16 mouse cellular contexts compared by ENCODE assay signal in the genomic region with DNA sequence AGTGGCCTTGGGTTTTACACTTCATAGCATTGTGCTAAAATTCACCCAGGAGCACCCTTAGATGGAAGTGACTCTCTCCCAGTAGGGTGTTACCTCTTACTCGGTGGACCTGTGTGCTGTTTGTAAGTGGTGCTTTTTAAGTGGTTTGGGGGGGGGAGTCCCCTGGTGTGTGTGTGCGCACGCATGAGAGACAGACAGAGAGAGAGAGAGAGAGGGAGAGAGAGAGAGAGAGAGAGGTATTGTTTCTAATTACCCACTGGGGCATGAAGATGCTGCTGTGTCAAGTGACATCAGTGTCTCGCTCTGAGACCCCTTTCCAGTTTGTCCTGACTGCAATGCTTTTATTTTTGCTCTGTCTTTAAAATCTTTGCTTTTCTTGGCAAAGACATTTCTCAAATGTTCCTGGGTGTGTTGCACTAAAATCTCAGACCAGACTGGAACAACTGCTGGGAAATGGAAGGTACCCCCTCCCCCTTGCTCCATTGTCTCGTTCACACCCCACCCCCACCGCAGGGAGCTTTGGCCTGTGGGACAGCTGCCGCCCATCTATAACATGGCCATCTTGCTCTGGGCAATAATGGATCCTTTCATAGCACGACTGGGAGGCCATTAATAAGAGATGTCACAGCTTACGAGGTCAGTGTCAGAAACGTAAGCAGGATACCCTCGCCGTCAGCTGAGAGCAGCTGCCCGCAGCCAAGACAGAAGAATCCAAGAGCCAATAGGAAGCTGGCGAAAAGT. TPM values are rescaled to one million over a fixed set of nuclear protein-coding genes. Genes with fewer than 3 reads are reported as not detected.
DNase-seq lines count a peak whose midpoint lies in the region; ATAC-seq and TF ChIP-seq lines count a peak whose summit lies in the region.
"Had no signal": no experiment of that assay in that cellular context is flagged by ENCODE, and none has a peak within 500 bp of the region (broad histone marks: within the 10 kb centered on the region; RNA-seq: fewer than 3 reads in every experiment).

No protein-coding gene starts in this region.

- H3K4me2 ChIP-seq in midbrain, postnatal 0 days (ENCODE audit: low read depth, low read length, poor library complexity, severe bottlenecking): no peak overlapping the region
- no peak overlapping the region for H3K4me2 ChIP-seq in embryonic facial prominence, embryonic 14.5 days (ENCODE audit: low read depth, low read length)
- no peak overlapping the region for H3K4me2 ChIP-seq in heart, embryonic 11.5 days
- H3K4me2 ChIP-seq: heart, embryonic 15.5 days; liver, embryonic 13.5 days had no signal

- no peak for TF ChIP-seq CTCF in midbrain, postnatal 0 days (IDR thresholded peaks at IDR 0.05)

- H3K27ac ChIP-seq in midbrain, embryonic 10.5 days (replicated peaks): peak overlapping the region; percentile 77
- H3K27ac ChIP-seq in midbrain, postnatal 0 days (ENCODE audit: low read depth, low read length): no peak overlapping the region
- no peak overlapping the region for H3K27ac ChIP-seq in embryonic facial prominence, embryonic 14.5 days (replicated peaks; ENCODE audit: low read depth, low read length)
- H3K27ac ChIP-seq in heart, embryonic 11.5 days (ENCODE audit: low read depth, low read length): no peak overlapping the region
- H3K27ac ChIP-seq: heart, embryonic 15.5 days; liver, embryonic 13.5 days had no signal

- H3K4me1 ChIP-seq in midbrain, embryonic 10.5 days: peaks cover 55% of the 10 kb centered on the region
- H3K4me1 ChIP-seq in midbrain, postnatal 0 days (ENCODE audit: insufficient read depth, low read length): no peaks in the 10 kb centered on the region
- peaks cover 15% of the 10 kb centered on the region for H3K4me1 ChIP-seq in embryonic facial prominence, embryonic 14.5 days (ENCODE audit: control insufficient read depth, insufficient read depth, low read length)
- H3K4me1 ChIP-seq in heart, embryonic 11.5 days (ENCODE audit: control insufficient read depth, insufficient read depth, low read length): no peaks in the 10 kb centered on the region
- H3K4me1 ChIP-seq: heart, embryonic 15.5 days; liver, embryonic 13.5 days had no signal

- no peaks in the 10 kb centered on the region for H3K9me3 ChIP-seq in midbrain, embryonic 10.5 days (replicated peaks)
- no peaks in the 10 kb centered on the region for H3K9me3 ChIP-seq in midbrain, postnatal 0 days (ENCODE audit: low read length)
- no peaks in the 10 kb centered on the region for H3K9me3 ChIP-seq in embryonic facial prominence, embryonic 14.5 days (ENCODE audit: control insufficient read depth, low read length)
- H3K9me3 ChIP-seq in heart, embryonic 11.5 days (replicated peaks; ENCODE audit: control insufficient read depth, low read length): no peaks in the 10 kb centered on the region
- H3K9me3 ChIP-seq: heart, embryonic 15.5 days; liver, embryonic 13.5 days had no signal

- no peak for ATAC-seq in midbrain, postnatal 0 days (ENCODE audit: low FRiP score)
- ATAC-seq in embryonic facial prominence, embryonic 14.5 days (ENCODE audit: low read depth): peak; percentile 62; the same call in 1 of the 2 replicates
- no peak for ATAC-seq in heart, embryonic 11.5 days (replicated peaks; ENCODE audit: insufficient number of reproducible peaks, low FRiP score, low TSS enrichment)
- ATAC-seq: intestine, postnatal 0 days; Patski had no signal

- DNase-seq in midbrain, embryonic 10.5 days (ENCODE audit: low spot score): no peak
- DNase-seq in midbrain, postnatal 0 days (ENCODE audit: low spot score): no peak
- peak; percentile 57 for DNase-seq in embryonic facial prominence, embryonic 14.5 days (ENCODE audit: low spot score)
- DNase-seq in mesoderm, embryonic 11.5 days (ENCODE audit: low read depth, low spot score): peak; percentile 85
- no peak for DNase-seq in adrenal gland, postnatal 36 days
- DNase-seq in layer of hippocampus, adult 18-20 months (ENCODE audit: low spot score in 2 of 2): no peak
- DNase-seq: cerebellum, postnatal 36 days; liver, embryonic 13.5 days; lung, postnatal 14 days; spleen, adult 18-20 months had no signal

- H3K9ac ChIP-seq in midbrain, postnatal 0 days (replicated peaks; ENCODE audit: low read length, poor library complexity, severe bottlenecking): no peak overlapping the region
- H3K9ac ChIP-seq in embryonic facial prominence, embryonic 14.5 days (ENCODE audit: low read depth, low read length): no peak overlapping the region
- no peak overlapping the region for H3K9ac ChIP-seq in heart, embryonic 11.5 days (ENCODE audit: low read depth, low read length)
- H3K9ac ChIP-seq: heart, embryonic 15.5 days; liver, embryonic 13.5 days had no signal

- no peak overlapping the region for H3K4me3 ChIP-seq in midbrain, embryonic 10.5 days
- no peak overlapping the region for H3K4me3 ChIP-seq in midbrain, postnatal 0 days (ENCODE audit: low read depth, low read length)
- H3K4me3 ChIP-seq in embryonic facial prominence, embryonic 14.5 days (ENCODE audit: low read depth, low read length): no peak overlapping the region
- no peak overlapping the region for H3K4me3 ChIP-seq in heart, embryonic 11.5 days (ENCODE audit: low read depth, low read length)
- H3K4me3 ChIP-seq: erythroblast, embryonic 14.5 days; heart, embryonic 15.5 days; liver, embryonic 13.5 days; myocyte had no signal

- H3K36me3 ChIP-seq in midbrain, embryonic 10.5 days: no peaks in the 10 kb centered on the region
- no peaks in the 10 kb centered on the region for H3K36me3 ChIP-seq in midbrain, postnatal 0 days (ENCODE audit: insufficient read depth, low read length)
- H3K36me3 ChIP-seq in embryonic facial prominence, embryonic 14.5 days (ENCODE audit: control insufficient read depth, insufficient read depth, low read length): no peaks in the 10 kb centered on the region
- H3K36me3 ChIP-seq in heart, embryonic 11.5 days (ENCODE audit: control insufficient read depth, insufficient read depth, low read length): no peaks in the 10 kb centered on the region
- H3K36me3 ChIP-seq: heart, embryonic 15.5 days; liver, embryonic 13.5 days had no signal

- WGBS in midbrain, embryonic 10.5 days: 54% methylated on average over 14 of the region's 14 CpGs
- WGBS in midbrain, postnatal 0 days: 22% methylated on average over 14 of the region's 14 CpGs
- WGBS in embryonic facial prominence, embryonic 14.5 days: 40% methylated on average over 14 of the region's 14 CpGs
- 54% methylated on average over 14 of the region's 14 CpGs for WGBS in heart, embryonic 11.5 days (ENCODE audit: insufficient replicate concordance)

- peaks cover 10% of the 10 kb centered on the region; the same call in 1 of the 2 replicates for H3K27me3 ChIP-seq in midbrain, embryonic 10.5 days (ENCODE audit: low read depth, poor library complexity, severe bottlenecking)
- no peaks in the 10 kb centered on the region for H3K27me3 ChIP-seq in midbrain, postnatal 0 days (ENCODE audit: insufficient read depth, low read length)
- H3K27me3 ChIP-seq in embryonic facial prominence, embryonic 14.5 days (replicated peaks; ENCODE audit: control insufficient read depth, insufficient read depth, low read length): no peaks in the 10 kb centered on the region
- no peaks in the 10 kb centered on the region; the same call in 1 of the 2 replicates for H3K27me3 ChIP-seq in heart, embryonic 11.5 days (ENCODE audit: control insufficient read depth, insufficient read depth, low read length)
- H3K27me3 ChIP-seq: liver, embryonic 13.5 days had no signal

RNA-seq across cellular contexts. Expression of a gene that starts 10.6 kb away (rescaled TPM):
- polyA plus RNA-seq in midbrain, embryonic 10.5 days (2016; fragmentation: Nextera tagmentation; extraction: Ambion mirVana): 107 and 159 TPM in 2 replicates
- total RNA-seq in midbrain, postnatal 0 days (2014; rRNA removed): 172 and 180 TPM in 2 replicates
- 164 and 167 TPM in 2 replicates for polyA plus RNA-seq in midbrain, postnatal 0 days (2015; fragmentation: Nextera tagmentation; extraction: Ambion mirVana)
- 19.8 and 28.3 TPM in 2 replicates for polyA plus RNA-seq in embryonic facial prominence, embryonic 14.5 days (2014; fragmentation: Nextera tagmentation; extraction: Ambion mirVana)
- 1 to 10 TPM in 1 of 2 experiments, under 1 TPM in 1; 0.83 to 2.2 TPM for total RNA-seq in adrenal gland, postnatal 36 days (2021)
- polyA plus RNA-seq in heart, embryonic 11.5 days (2014; fragmentation: Nextera tagmentation; extraction: Ambion mirVana): 3.9 and 4.4 TPM in 2 replicates
- total RNA-seq in layer of hippocampus, adult 18-20 months (2021): 10 to 100 TPM; 43.9 to 44.7 TPM
- polyA plus RNA-seq: erythroblast, embryonic 14.5 days; myocyte; Patski had no signal

Comparison
In these comparisons a context has a peak if more than half of its experiments do, and no peak if none do; other contexts are left out.
1. DNase-seq: peak in embryonic facial prominence, embryonic 14.5 days (single experiment) and mesoderm, embryonic 11.5 days (single experiment); none in midbrain, embryonic 10.5 days (single experiment), midbrain, postnatal 0 days (single experiment), adrenal gland, postnatal 36 days (0 of 2) and layer of hippocampus, adult 18-20 months (0 of 2).